Mouse (Mus musculus) brain, embryonic 14.5 days (tissue): ENCODE results near the gene Skp2.

Experiments used
- CTCF ChIP-seq: fragments of 200-500 bp; IDR thresholded peaks from 2 replicates; pipeline ENCODE4 v1.5.1; 2012; ENCODE audit warnings: inconsistent platforms, mild to moderate bottlenecking, moderate library complexity, borderline replicate concordance; ENCODE audit not compliant: insufficient read depth, insufficient read length; ENCODE audit errors: extremely low read depth
- POLR2A ChIP-seq: fragments of 200-500 bp; IDR thresholded peaks from 2 replicates; pipeline ENCODE4 v1.6.1; 2012; ENCODE audit warnings: mild to moderate bottlenecking, inconsistent platforms, borderline replicate concordance; ENCODE audit not compliant: poor library complexity, insufficient read depth, insufficient read length, severe bottlenecking; ENCODE audit errors: extremely low read depth

DNA sequence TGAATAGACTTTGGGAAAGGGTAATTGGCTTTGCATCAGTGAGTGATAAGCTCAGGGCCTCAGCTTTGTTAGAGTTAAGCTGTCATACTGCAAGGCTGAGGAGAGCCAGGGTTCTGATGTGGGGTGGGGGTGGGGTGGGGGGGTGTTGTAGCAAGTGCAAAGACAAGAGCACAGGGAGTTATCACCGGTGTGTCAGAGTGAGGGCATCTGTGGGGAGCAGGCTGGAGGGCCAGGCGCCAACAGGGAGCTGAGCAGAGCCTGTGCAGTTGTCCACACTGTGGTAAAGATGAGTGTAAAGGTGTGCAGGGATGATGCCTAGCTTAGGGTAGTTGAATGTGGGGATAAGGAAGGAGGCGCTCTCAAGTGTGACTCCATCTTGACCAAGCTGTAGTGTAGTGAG, 73.9 kb downstream of the Skp2 start:
- TF ChIP-seq CTCF (no peak), POLR2A (no peak)
